Comparison of ENCODE assay signal across 18 mouse cellular contexts in the genomic region with DNA sequence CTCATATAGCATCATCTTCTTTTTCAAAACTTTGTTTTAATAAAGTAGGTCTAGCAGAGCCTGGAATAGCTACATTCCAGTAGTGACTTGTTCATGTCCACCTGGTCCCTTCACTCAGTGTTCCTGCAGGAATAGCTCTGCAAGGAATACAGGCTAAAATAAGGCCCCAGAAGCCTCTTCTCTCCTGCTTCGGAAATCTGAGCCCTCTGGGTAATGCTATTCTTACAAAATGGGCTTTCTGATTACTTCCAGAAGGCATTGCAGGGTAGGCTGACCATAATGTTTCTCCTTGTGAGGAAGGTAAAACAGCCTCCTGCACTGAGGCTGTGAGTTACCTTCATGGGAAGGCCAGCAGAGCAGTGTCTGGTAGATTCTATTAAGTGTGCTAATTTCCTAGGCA.
DNase-seq lines count a peak whose midpoint lies in the region; ATAC-seq and TF ChIP-seq lines count a peak whose summit lies in the region.
"Had no signal": no experiment of that assay in that cellular context is flagged by ENCODE, and none has a peak within 500 bp of the region (broad histone marks: within the 10 kb centered on the region; RNA-seq: fewer than 3 reads in every experiment).

No protein-coding gene starts in this region.

- no peak for TF ChIP-seq CTCF in heart, adult 2 months (IDR thresholded peaks at IDR 0.05)
- no peak for TF ChIP-seq CTCF in C2C12 (IDR thresholded peaks at IDR 0.05; ENCODE audit: control insufficient read depth, insufficient read depth, insufficient read length)

- H3K4me2 ChIP-seq in limb, embryonic 12.5 days, result peak overlapping the region; percentile 49
- H3K4me2 ChIP-seq: forebrain, embryonic 15.5 days; midbrain, embryonic 12.5 days; neural tube, embryonic 13.5 days had no signal

- no peaks in the 10 kb centered on the region for H3K27me3 ChIP-seq in heart, adult 2 months (ENCODE audit: control insufficient read depth, insufficient read depth, low read length)
- H3K27me3 ChIP-seq in C2C12 (ENCODE audit: control insufficient read depth, insufficient read depth, insufficient read length), result no peaks in the 10 kb centered on the region
- H3K27me3 ChIP-seq in embryonic facial prominence, embryonic 10.5 days (replicated peaks; ENCODE audit: low read depth, poor library complexity, severe bottlenecking), result no peaks in the 10 kb centered on the region
- H3K27me3 ChIP-seq in limb, embryonic 12.5 days, result no peaks in the 10 kb centered on the region
- H3K27me3 ChIP-seq: forebrain, embryonic 15.5 days; kidney, embryonic 15.5 days; midbrain, embryonic 12.5 days; neural tube, embryonic 13.5 days had no signal

- peak overlapping the region; percentile 86 for H3K27ac ChIP-seq in heart, adult 2 months
- peak overlapping the region; percentile 81 for H3K27ac ChIP-seq in embryonic facial prominence, embryonic 10.5 days (replicated peaks)
- H3K27ac ChIP-seq in limb, embryonic 12.5 days, result peak overlapping the region; percentile 78
- H3K27ac ChIP-seq: forebrain, embryonic 15.5 days; midbrain, embryonic 12.5 days; neural tube, embryonic 13.5 days had no signal

- DNase-seq in heart, adult 2 months, result peak in 1 of 2 experiments; percentile 9
- DNase-seq in heart, postnatal 10 days, result no peak
- DNase-seq in embryonic facial prominence, embryonic 10.5 days (ENCODE audit: low spot score), result peak; percentile 39
- DNase-seq in left cerebral cortex, adult 8-10 months (ENCODE audit: low spot score in 2 of 2), result no peak
- no peak for DNase-seq in T-cell, adult 2 months (ENCODE audit: low spot score)
- DNase-seq in urinary bladder, postnatal 10 days (ENCODE audit: low spot score), result no peak
- DNase-seq: adrenal gland, adult 2 months; layer of hippocampus, adult 9-11 months; left cerebral cortex, postnatal 4 days; right cerebral cortex, adult 18-20 months; thymus, postnatal 25 days had no signal

- TF ChIP-seq EP300 in heart, adult 2 months (IDR thresholded peaks at IDR 0.05; ENCODE audit: insufficient read depth, low read depth, low read length), result no peak

- no peaks in the 10 kb centered on the region for H3K79me2 ChIP-seq in heart, adult 2 months (replicated peaks; ENCODE audit: control insufficient read depth, insufficient read depth, low read length)
- H3K79me2 ChIP-seq in C2C12 (ENCODE audit: control insufficient read depth, insufficient read depth), result peaks cover 27% of the 10 kb centered on the region

- H3K9me3 ChIP-seq in embryonic facial prominence, embryonic 10.5 days, result no peaks in the 10 kb centered on the region
- no peaks in the 10 kb centered on the region for H3K9me3 ChIP-seq in limb, embryonic 12.5 days
- H3K9me3 ChIP-seq: forebrain, embryonic 15.5 days; kidney, embryonic 15.5 days; midbrain, embryonic 12.5 days; neural tube, embryonic 13.5 days had no signal

- peak; percentile 16; the same call in 1 of the 2 replicates for ATAC-seq in limb, embryonic 12.5 days (ENCODE audit: insufficient number of reproducible peaks, insufficient read depth, low FRiP score, low TSS enrichment, low read depth)
- ATAC-seq: forebrain, embryonic 15.5 days; lung, postnatal 0 days had no signal

- H3K36me3 ChIP-seq in heart, adult 2 months (ENCODE audit: control insufficient read depth, insufficient read depth, low read length), result peaks cover 4% of the 10 kb centered on the region
- no peaks in the 10 kb centered on the region for H3K36me3 ChIP-seq in C2C12 (ENCODE audit: control insufficient read depth, insufficient read depth)
- H3K36me3 ChIP-seq in embryonic facial prominence, embryonic 10.5 days (replicated peaks), result no peaks in the 10 kb centered on the region
- H3K36me3 ChIP-seq in limb, embryonic 12.5 days, result no peaks in the 10 kb centered on the region
- H3K36me3 ChIP-seq: forebrain, embryonic 15.5 days; kidney, embryonic 15.5 days; midbrain, embryonic 12.5 days; neural tube, embryonic 13.5 days had no signal

- no peak for TF ChIP-seq POLR2A in heart, adult 2 months (IDR thresholded peaks at IDR 0.05; ENCODE audit: insufficient read depth, low read depth, low read length)

- peak overlapping the region; percentile 30 for H3ac ChIP-seq in C2C12 (ENCODE audit: control insufficient read depth, insufficient read length, low read depth)

- H3K4me3 ChIP-seq in heart, adult 2 months, result peak overlapping the region; percentile 21; the same call in 1 of the 2 replicates
- H3K4me3 ChIP-seq in C2C12 (ENCODE audit: insufficient read depth, poor library complexity, severe bottlenecking), result no peak overlapping the region
- H3K4me3 ChIP-seq in embryonic facial prominence, embryonic 10.5 days, result peak overlapping the region; percentile 57; the same call in 1 of the 2 replicates
- 0 out of 2 replicates have a peak overlapping the region, but pooled peaks have one; percentile 24 for H3K4me3 ChIP-seq in limb, embryonic 12.5 days (replicated peaks)
- H3K4me3 ChIP-seq: forebrain, embryonic 15.5 days; kidney, embryonic 15.5 days; midbrain, embryonic 12.5 days; neural tube, embryonic 13.5 days had no signal

- no peaks in the 10 kb centered on the region for H3K79me3 ChIP-seq in C2C12 (ENCODE audit: low read depth)

- H3K9ac ChIP-seq in heart, adult 2 months (ENCODE audit: low read depth, low read length), result peak overlapping the region; percentile 73
- no peak overlapping the region for H3K9ac ChIP-seq in limb, embryonic 12.5 days (replicated peaks)
- H3K9ac ChIP-seq: forebrain, embryonic 15.5 days; kidney, embryonic 15.5 days; midbrain, embryonic 12.5 days; neural tube, embryonic 13.5 days had no signal

- intact Hi-C loops in heart, adult 2 months (cut with DNase I), result loop anchor here (5.0 kb wide), 1 partner anchor 125 kb away; no protein-coding TSS in a partner anchor
- intact Hi-C loops in heart, postnatal 10 days (cut with DNase I), result loop anchor here (5.0 kb wide), 1 partner anchor 125 kb away; no protein-coding TSS in a partner anchor

- peaks cover 3% of the 10 kb centered on the region for H3K4me1 ChIP-seq in heart, adult 2 months (ENCODE audit: control insufficient read depth, insufficient read depth, low read length)
- peaks cover 37% of the 10 kb centered on the region for H3K4me1 ChIP-seq in embryonic facial prominence, embryonic 10.5 days
- peaks cover 45% of the 10 kb centered on the region for H3K4me1 ChIP-seq in limb, embryonic 12.5 days (replicated peaks)

- WGBS in heart, adult 2 months, result 44% methylated on average over 1 of the region's 1 CpGs
- 25% methylated on average over 1 of the region's 1 CpGs for WGBS in embryonic facial prominence, embryonic 10.5 days
- WGBS in limb, embryonic 12.5 days, result 14% methylated on average over 1 of the region's 1 CpGs

TF ChIP-seq in C2C12, 6 proteins besides CTCF, POLR2A, EP300 and RAD21:
- TF ChIP-seq CEBPB (IDR thresholded peaks at IDR 0.05; ENCODE audit: low read depth) (no peak), MYOD1 (IDR thresholded peaks at IDR 0.05; ENCODE audit: control insufficient read depth, insufficient read length, low read depth) (no peak), USF1 (IDR thresholded peaks at IDR 0.05; ENCODE audit: low read depth) (no peak), MAX (IDR thresholded peaks at IDR 0.05) (no peak), FOSL1 (IDR thresholded peaks at IDR 0.05; ENCODE audit: insufficient read depth, low read length, poor library complexity, severe bottlenecking) (no peak), MYOG (IDR thresholded peaks at IDR 0.05; ENCODE audit: control insufficient read depth, extremely low read depth, insufficient read length) (no peak)
